Mouse (Mus musculus) intestine, embryonic 14.5 days (tissue): ENCODE results near the gene Cryzl2. TPM values are rescaled to one million over a fixed set of nuclear protein-coding genes. Genes with fewer than 3 reads are reported as not detected.

Experiments used
- ATAC-seq: fragments of 200-750 bp; cut with Nextera tagmentation; replicated peaks from 2 replicates; pipeline ENCODE4 v1.8.0; 2017; ENCODE audit warnings: low read depth, moderate number of reproducible peaks, moderate TSS enrichment, moderate library complexity; ENCODE audit not compliant: low FRiP score, low TSS enrichment
- DNase-seq: peaks from one replicate; pipeline ENCODE4 v3.0.0-alpha.2; 2018; ENCODE audit warnings: low spot score
- H3K27ac ChIP-seq: fragments of 300-500 bp; sonication (generic); 2 replicates; pipeline ENCODE4 v1.5.1; 2014; ENCODE audit warnings: low read depth, mild to moderate bottlenecking, control low read depth
- H3K27me3 ChIP-seq: fragments of 300-500 bp; sonication (generic); replicated peaks from 2 replicates; pipeline ENCODE4 v1.6.1; 2014; ENCODE audit warnings: low read length, control low read depth; ENCODE audit not compliant: control insufficient read depth, insufficient read depth
- H3K36me3 ChIP-seq: fragments of 300-500 bp; sonication (generic); 2 replicates; pipeline ENCODE4 v1.6.1; 2014; ENCODE audit warnings: low read length, control low read depth; ENCODE audit not compliant: control insufficient read depth, insufficient read depth
- H3K4me1 ChIP-seq: fragments of 300-500 bp; sonication (generic); replicated peaks from 2 replicates; pipeline ENCODE4 v1.6.1; 2014; ENCODE audit warnings: low read length, control low read depth, mixed read lengths; ENCODE audit not compliant: control insufficient read depth, insufficient read depth
- H3K4me2 ChIP-seq: fragments of 300-500 bp; sonication (generic); 2 replicates; pipeline ENCODE4 v1.6.1; 2014; ENCODE audit warnings: low read length
- H3K4me3 ChIP-seq: fragments of 300-500 bp; sonication (generic); 2 replicates; pipeline ENCODE4 v1.5.1; 2014; ENCODE audit warnings: low read depth, low read length, control low read depth, mixed read lengths
- H3K9ac ChIP-seq: fragments of 300-500 bp; sonication (generic); 2 replicates; pipeline ENCODE4 v1.6.1; 2014; ENCODE audit warnings: mild to moderate bottlenecking, low read length
- H3K9me3 ChIP-seq: fragments of 300-500 bp; sonication (generic); 2 replicates; pipeline ENCODE4 v1.6.1; 2016; ENCODE audit warnings: low read length, control low read depth; ENCODE audit not compliant: control insufficient read depth
- WGBS: fragments of 180-500 bp; shearing (Covaris S2); extraction: QIAGEN DNeasy Blood & Tissue Kit; methylation state at CpG from one replicate; pipeline ENCODE4 v1.1.7; 2014; 5-methylcytosine and 5-hydroxymethylcytosine counted together
- polyA plus RNA-seq: library from polyadenylated mRNA; unstranded; fragments of >200 nt; fragmentation: Nextera tagmentation; extraction: Ambion mirVana; gene quantifications from 2 replicates; pipeline ENCODE4 v1.2.1, GENCODE M21; 2014

Cryzl2 gene
- polyA plus RNA-seq, 1 experiment from 2014 or later: 14.6 TPM

DNA sequence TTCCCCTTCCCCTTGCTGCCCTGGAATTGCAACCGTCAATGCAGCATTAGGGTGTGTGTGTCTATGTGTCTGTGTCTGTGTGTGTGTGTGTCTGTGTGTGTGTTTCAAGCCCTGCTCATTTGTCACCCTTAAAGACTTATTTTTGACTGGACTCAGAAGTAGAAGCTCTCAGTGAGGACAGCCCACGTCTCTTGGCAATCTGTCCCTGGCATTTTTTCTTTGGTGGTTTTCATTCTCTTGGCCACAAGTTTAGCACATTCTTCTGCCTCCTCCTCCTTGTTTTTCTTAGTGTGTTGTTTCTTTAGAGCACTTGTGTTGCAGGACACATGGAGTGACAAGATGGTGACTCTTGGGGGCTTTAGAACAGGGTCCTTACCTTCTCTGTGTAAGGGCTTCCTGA, 17.9 kb downstream of the Cryzl2 start:
- H3K4me2 ChIP-seq: no peak overlapping the region
- no peak overlapping the region for H3K27ac ChIP-seq
- no peak overlapping the region for H3K9ac ChIP-seq
- no peaks in the 10 kb centered on the region for H3K27me3 ChIP-seq
- no peak overlapping the region for H3K4me3 ChIP-seq
- 69% methylated on average over 2 of the region's 2 CpGs for WGBS
- ATAC-seq (no peak), DNase-seq (no peak)
- no peaks in the 10 kb centered on the region for H3K9me3 ChIP-seq
- H3K4me1 ChIP-seq: no peaks in the 10 kb centered on the region
- no peaks in the 10 kb centered on the region for H3K36me3 ChIP-seq

DNA sequence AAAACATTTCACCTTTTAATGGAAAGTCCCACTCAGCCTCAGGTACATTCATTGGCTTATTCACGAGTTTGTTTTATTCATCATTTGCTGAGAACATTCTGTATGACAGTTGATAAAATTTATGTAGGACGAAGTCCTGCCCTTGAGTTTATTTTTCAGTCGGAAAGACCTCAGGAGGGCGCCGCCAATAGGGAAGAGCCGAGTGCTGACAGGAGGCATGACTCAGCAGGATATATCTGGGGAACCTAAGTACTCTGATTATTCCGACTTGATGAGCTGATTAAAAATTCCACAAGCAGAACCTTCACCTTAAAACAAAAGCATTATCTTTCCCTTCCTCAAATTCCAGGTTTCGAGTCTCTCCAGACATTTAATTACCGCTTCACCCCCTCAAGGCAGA, 21.7 kb downstream of the Cryzl2 start:
- no peak for DNase-seq
- no peaks in the 10 kb centered on the region for H3K9me3 ChIP-seq
- 32% methylated on average over 9 of the region's 9 CpGs for WGBS

DNA sequence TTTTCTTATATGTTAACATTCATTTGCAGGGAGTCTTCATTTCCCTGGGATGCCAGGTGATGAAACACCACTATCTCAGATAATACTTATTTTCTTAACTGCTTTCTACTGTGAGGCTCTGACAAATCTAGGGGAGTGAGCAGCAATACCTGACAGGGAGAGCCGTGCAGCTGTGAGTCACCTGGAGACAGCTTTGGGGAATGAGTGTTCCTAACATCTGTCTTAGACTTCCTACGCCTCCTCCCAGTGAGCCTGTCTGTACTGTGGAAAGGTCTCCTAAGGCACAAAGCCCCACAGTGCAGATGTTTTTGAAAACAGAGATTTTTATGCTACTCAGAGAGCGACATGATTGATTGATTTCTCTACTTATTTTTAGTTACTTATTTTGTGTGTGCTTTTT, 22.5 kb downstream of the Cryzl2 start:
- no peak overlapping the region for H3K4me3 ChIP-seq
- no peak overlapping the region for H3K4me2 ChIP-seq
- no peaks in the 10 kb centered on the region for H3K9me3 ChIP-seq
- WGBS: 69% methylated on average over 3 of the region's 3 CpGs
- H3K9ac ChIP-seq: no peak overlapping the region
- H3K27ac ChIP-seq: no peak overlapping the region
- ATAC-seq (no peak), DNase-seq (no peak)
- H3K4me1 ChIP-seq: no peaks in the 10 kb centered on the region
- H3K27me3 ChIP-seq: no peaks in the 10 kb centered on the region
- H3K36me3 ChIP-seq: no peaks in the 10 kb centered on the region

More for the DNA sequence above, 21.7 kb downstream of the Cryzl2 start:
- H3K27me3 ChIP-seq: no peaks in the 10 kb centered on the region
- ATAC-seq: no peak
- H3K9ac ChIP-seq: no peak overlapping the region
- no peaks in the 10 kb centered on the region for H3K36me3 ChIP-seq
- no peaks in the 10 kb centered on the region for H3K4me1 ChIP-seq
- no peak overlapping the region for H3K4me3 ChIP-seq
- no peak overlapping the region for H3K27ac ChIP-seq
- H3K4me2 ChIP-seq: no peak overlapping the region

DNA sequence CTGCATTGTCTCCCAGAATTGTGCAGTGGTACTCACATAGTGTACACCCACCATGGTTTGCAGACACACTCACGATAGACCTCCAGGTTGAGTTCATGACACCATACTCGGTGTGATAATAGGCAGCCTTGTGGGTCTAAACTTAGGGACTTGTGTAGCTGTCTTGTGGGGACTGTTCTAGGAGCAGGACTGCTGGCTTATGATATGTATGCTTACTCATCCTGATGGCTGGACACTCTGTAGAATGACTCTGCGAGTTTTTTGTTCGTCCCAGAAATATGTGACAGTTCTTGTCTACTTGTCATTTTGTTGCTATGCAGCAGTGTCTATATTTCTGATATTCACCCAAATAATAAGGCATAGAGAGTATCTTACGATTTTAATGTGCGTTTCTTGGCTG, 23.3 kb downstream of the Cryzl2 start:
- no peak overlapping the region for H3K4me3 ChIP-seq
- H3K27me3 ChIP-seq: no peaks in the 10 kb centered on the region
- no peaks in the 10 kb centered on the region for H3K9me3 ChIP-seq
- no peak overlapping the region for H3K27ac ChIP-seq
- H3K4me1 ChIP-seq: no peaks in the 10 kb centered on the region
- H3K4me2 ChIP-seq: no peak overlapping the region
- H3K9ac ChIP-seq: no peak overlapping the region
- ATAC-seq (no peak), DNase-seq (no peak)
- H3K36me3 ChIP-seq: no peaks in the 10 kb centered on the region
- 91% methylated on average over 6 of the region's 6 CpGs for WGBS

DNA sequence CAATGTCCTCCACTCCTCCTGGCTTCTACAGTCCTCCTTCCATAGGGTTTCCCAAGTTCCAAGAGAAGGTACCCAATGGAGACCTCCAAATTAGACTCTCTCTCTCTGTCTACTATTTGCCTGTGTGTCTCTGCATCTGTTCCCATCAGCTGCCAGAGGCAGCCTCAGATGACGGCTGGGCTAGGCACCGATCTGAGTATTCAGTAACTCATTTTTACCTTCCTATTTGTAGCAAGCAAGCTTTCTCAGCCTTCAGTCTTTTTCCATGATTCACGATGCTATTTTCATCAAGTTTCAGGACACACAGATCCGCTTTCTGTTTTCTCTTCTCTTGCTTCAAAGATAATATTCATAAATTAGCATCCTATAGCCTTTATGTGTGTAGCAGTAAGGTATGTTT, 25.8 kb downstream of the Cryzl2 start:
- no peaks in the 10 kb centered on the region for H3K9me3 ChIP-seq
- H3K9ac ChIP-seq: no peak overlapping the region
- no peaks in the 10 kb centered on the region for H3K36me3 ChIP-seq
- H3K4me1 ChIP-seq: no peaks in the 10 kb centered on the region
- ATAC-seq (no peak), DNase-seq (no peak)
- WGBS: 89% methylated on average over 4 of the region's 4 CpGs
- no peak overlapping the region for H3K27ac ChIP-seq
- H3K4me3 ChIP-seq: no peak overlapping the region
- H3K4me2 ChIP-seq: no peak overlapping the region
- no peaks in the 10 kb centered on the region for H3K27me3 ChIP-seq

DNA sequence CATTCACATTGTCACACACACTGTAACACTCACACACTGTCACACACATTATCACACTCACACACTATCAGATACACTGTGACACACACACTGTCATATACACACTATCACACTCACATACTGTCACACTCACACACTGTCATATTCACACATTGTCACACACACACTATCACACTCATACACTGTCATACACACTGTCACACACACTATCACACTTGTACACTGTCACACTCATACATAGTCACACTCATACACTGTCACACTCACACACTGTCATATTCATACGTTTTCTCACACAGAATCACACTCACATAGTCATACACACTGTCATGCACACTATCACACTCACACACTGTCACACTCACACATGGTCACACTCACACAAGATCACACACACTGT, 42.3 kb downstream of the Cryzl2 start:
- no peaks in the 10 kb centered on the region for H3K36me3 ChIP-seq
- DNase-seq (no peak), ATAC-seq (no peak)
- no peak overlapping the region for H3K4me2 ChIP-seq
- no peaks in the 10 kb centered on the region for H3K9me3 ChIP-seq
- no peak overlapping the region for H3K9ac ChIP-seq
- no peaks in the 10 kb centered on the region for H3K4me1 ChIP-seq
- H3K27me3 ChIP-seq: no peaks in the 10 kb centered on the region
- H3K27ac ChIP-seq: no peak overlapping the region
- WGBS: 85% methylated on average over 1 of the region's 1 CpGs
- H3K4me3 ChIP-seq: no peak overlapping the region

DNA sequence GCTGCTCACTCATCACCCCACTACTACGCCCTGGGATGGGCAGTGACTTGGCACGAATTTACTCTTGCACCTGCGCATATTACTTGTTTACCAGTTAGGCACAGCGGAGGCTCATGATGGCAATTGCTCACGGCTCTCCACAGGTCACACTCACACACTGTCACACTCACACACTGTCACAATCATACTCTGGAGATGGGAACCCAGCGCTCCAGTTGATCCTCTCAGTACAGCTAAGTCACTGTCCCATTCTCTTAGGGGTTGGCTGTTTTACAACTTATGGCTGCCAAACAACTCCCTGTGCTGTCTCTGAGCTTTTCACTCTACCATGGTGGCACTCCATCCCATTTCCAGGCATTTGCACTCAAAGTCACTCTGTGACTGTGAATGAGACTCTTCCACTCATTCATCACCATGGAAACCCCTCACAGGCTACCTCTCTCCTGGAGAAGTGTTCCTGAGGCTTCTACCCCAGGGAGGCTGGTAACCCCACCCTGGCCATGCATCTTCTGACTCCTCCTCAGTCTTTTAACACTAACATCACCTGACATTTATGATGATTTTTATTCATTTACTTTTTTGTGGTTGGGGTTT, 43.1 kb downstream of the Cryzl2 start:
- ATAC-seq: no peak
- Histone ChIP-seq H3K9ac (no peak overlapping the region), H3K36me3 (no peaks in the 10 kb centered on the region), H3K9me3 (no peaks in the 10 kb centered on the region), H3K4me1 (no peaks in the 10 kb centered on the region), H3K27ac (no peak overlapping the region), H3K4me2 (no peak overlapping the region), H3K27me3 (no peaks in the 10 kb centered on the region), H3K4me3 (no peak overlapping the region)
- whole genome bisulfite sequencing: 91% methylated on average over 6 of the region's 6 CpGs
- no peak for DNase-seq

DNA sequence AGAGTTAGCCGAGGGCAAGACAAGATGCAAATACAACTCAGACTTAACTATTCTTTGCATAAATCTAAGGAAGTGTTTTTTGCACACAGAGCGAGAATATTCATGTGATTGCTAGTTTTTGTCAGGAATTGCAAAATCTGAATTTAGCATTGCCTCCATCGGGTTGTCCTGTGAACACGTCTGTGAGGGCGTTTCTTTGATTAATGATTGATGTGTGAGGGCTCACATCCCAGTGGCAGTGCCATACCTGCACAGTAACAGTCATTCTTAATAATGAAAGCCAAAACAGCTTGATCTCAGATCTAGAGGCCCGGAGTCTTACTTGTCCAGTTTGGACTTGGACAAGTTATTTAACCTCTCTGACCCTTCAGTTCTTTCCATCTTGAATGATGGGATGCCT, 44.7 kb downstream of the Cryzl2 start:
- Histone ChIP-seq H3K27ac (no peak overlapping the region), H3K4me2 (no peak overlapping the region), H3K4me1 (no peaks in the 10 kb centered on the region), H3K9ac (no peak overlapping the region), H3K9me3 (no peaks in the 10 kb centered on the region), H3K36me3 (no peaks in the 10 kb centered on the region), H3K4me3 (no peak overlapping the region), H3K27me3 (no peaks in the 10 kb centered on the region)
- no peak for ATAC-seq
- 78% methylated on average over 6 of the region's 6 CpGs for WGBS
- no peak for DNase-seq

DNA sequence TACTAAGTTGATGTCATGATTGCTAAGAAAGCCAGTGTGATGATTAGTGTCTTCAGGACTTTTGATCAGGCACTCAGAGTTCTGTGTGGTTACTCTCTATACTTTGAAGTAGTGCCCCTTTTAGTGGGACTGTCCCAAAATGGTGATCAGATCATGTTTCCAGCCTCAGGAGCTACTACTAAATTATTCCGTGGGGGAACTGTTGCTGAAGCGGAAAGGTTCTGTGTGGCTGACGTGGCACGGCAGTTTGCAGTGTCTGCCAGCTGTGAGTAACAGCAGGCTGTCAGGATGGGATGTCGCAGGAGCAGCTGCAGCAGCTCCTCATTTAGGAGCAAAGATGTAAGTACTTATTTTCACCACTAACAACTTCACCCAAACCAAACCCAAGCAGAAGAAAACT, 48.1 kb downstream of the Cryzl2 start, which contains the start of gene Sec16b:
TSS of gene Sec16b (plus strand) at position 207 of the 400 bp plus-strand sequence.
- Histone ChIP-seq H3K4me1 (no peaks in the 10 kb centered on the region), H3K9me3 (no peaks in the 10 kb centered on the region), H3K27me3 (no peaks in the 10 kb centered on the region), H3K27ac (no peak within 1 kb of the TSS), H3K4me2 (peak within 1 kb of the TSS; percentile 23), H3K4me3 (no peak within 1 kb of the TSS), H3K36me3 (no peaks in the 10 kb centered on the region), H3K9ac (peak within 1 kb of the TSS; percentile 10; the same call in 1 of the 2 replicates)
- peak; percentile 68 for DNase-seq
- ATAC-seq: no peak
- 24% methylated on average over 5 of the region's 5 CpGs for WGBS
